Mouse (Mus musculus) liver, adult 2 months (tissue): Measurements from ENCODE around the gene Tmem62. TPM values are rescaled to one million over a fixed set of nuclear protein-coding genes. Genes with fewer than 3 reads are reported as not detected.

Experiments used
- DNase-seq: peaks from one replicate; pipeline ENCODE4 v3.0.0-alpha.2; 2011; ENCODE audit warnings: low read depth, low spot score; ENCODE audit errors: extremely low read depth
- H3K27ac ChIP-seq: fragments of 200-500 bp; replicated peaks from 2 replicates; pipeline ENCODE4 v1.5.1; 2012; ENCODE audit warnings: low read depth, mild to moderate bottlenecking, control low read depth, inconsistent platforms, low read length; ENCODE audit not compliant: insufficient read depth
- H3K27me3 ChIP-seq: fragments of 200-500 bp; 2 replicates; pipeline ENCODE4 v1.6.1; 2012; ENCODE audit warnings: mild to moderate bottlenecking, moderate library complexity, low read length, inconsistent platforms; ENCODE audit not compliant: control insufficient read depth, insufficient read depth
- H3K36me3 ChIP-seq: fragments of 200-500 bp; 2 replicates; pipeline ENCODE4 v1.6.1; 2012; ENCODE audit warnings: low read length, inconsistent platforms; ENCODE audit not compliant: control insufficient read depth, insufficient read depth
- H3K4me1 ChIP-seq: fragments of 200-500 bp; 2 replicates; pipeline ENCODE4 v1.6.1; 2011; ENCODE audit warnings: low read length; ENCODE audit not compliant: control insufficient read depth, insufficient read depth
- H3K4me3 ChIP-seq: fragments of 200-500 bp; 2 replicates; pipeline ENCODE4 v1.5.1; 2011; ENCODE audit warnings: low read depth, mild to moderate bottlenecking, control low read depth, low read length, moderate library complexity; ENCODE audit not compliant: insufficient read depth
- H3K79me2 ChIP-seq: fragments of 200-500 bp; 2 replicates; pipeline ENCODE4 v1.6.1; 2012; ENCODE audit warnings: inconsistent platforms, mild to moderate bottlenecking, low read length, moderate library complexity; ENCODE audit not compliant: control insufficient read depth, insufficient read depth
- H3K9ac ChIP-seq: fragments of 200-500 bp; 2 replicates; pipeline ENCODE4 v1.6.1; 2012; ENCODE audit warnings: low read depth, mild to moderate bottlenecking, control low read depth, inconsistent platforms, low read length
- CTCF ChIP-seq: fragments of 200-500 bp; IDR thresholded peaks from 2 replicates; pipeline ENCODE4 v1.5.1; 2011; ENCODE audit warnings: low read depth, low read length, control low read depth
- POLR2A ChIP-seq: fragments of 200-500 bp; IDR thresholded peaks from 2 replicates; pipeline ENCODE4 v1.6.1; 2011; ENCODE audit warnings: low read length, control low read depth; ENCODE audit not compliant: insufficient read depth; ENCODE audit errors: extremely low read depth
- WGBS: fragments of 180-500 bp; shearing (Covaris S2); methylation state at CpG from one replicate; pipeline ENCODE4 v1.1.7; 2018; 5-methylcytosine and 5-hydroxymethylcytosine counted together
- polyA plus RNA-seq: library from polyadenylated mRNA; depleted of rRNA; stranded (reverse); fragments of >200 nt; gene quantifications from 2 replicates; pipeline ENCODE4 v1.2.3, GENCODE M21; 2012
- total RNA-seq: library from RNA; depleted of rRNA; stranded (reverse); fragments of >200 nt; gene quantifications from 2 replicates; pipeline ENCODE4 v1.2.3, GENCODE M21; 2014

Tmem62 gene
- total and polyA plus RNA-seq, 2 experiments: 8.0 to 17.7 TPM

- Histone ChIP-seq H3K27ac (no peak overlapping the region), H3K4me1 (no peaks in the 10 kb centered on the region; the same call in 1 of the 2 replicates), H3K36me3 (peaks cover 14% of the 10 kb centered on the region), H3K4me3 (no peak overlapping the region), H3K9ac (no peak overlapping the region), H3K27me3 (no peaks in the 10 kb centered on the region), H3K79me2 (no peaks in the 10 kb centered on the region; the same call in 1 of the 2 replicates)
- TF ChIP-seq POLR2A: no peak
- TF ChIP-seq CTCF: no peak
- WGBS: 64% methylated on average over 5 of the region's 5 CpGs
- DNase-seq: no peak
These were observed 17.0 kb upstream of the Tmem62 start for GRCm38 (mm10) chr2:120959827-120960226.

DNA sequence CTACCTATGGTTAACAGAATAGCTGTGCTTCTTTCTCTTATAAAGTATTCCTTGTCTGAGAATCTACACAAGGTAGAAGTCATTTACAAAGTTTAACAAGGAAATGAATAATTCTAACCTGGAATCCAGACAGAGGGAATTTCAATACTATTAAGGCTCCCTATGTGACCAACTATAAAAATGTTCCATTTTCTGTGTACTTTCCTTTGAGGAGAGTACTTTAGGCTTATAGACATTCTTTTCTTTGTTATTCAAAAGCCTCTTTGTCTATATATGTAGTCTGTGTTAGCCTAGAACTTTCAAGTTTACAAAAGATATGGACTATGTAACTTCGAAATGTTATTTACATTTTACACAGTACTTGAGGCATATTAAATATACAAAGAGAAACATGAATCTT lies 16.6 kb upstream of the Tmem62 start:
- Histone ChIP-seq H3K36me3 (peaks cover 12% of the 10 kb centered on the region; the same call in 1 of the 2 replicates), H3K4me3 (no peak overlapping the region), H3K27ac (no peak overlapping the region), H3K4me1 (no peaks in the 10 kb centered on the region; the same call in 1 of the 2 replicates), H3K9ac (no peak overlapping the region), H3K27me3 (no peaks in the 10 kb centered on the region), H3K79me2 (no peaks in the 10 kb centered on the region; the same call in 1 of the 2 replicates)
- DNase-seq: no peak
- TF ChIP-seq POLR2A: no peak
- TF ChIP-seq CTCF: no peak
- WGBS: 86% methylated on average over 1 of the region's 1 CpGs

DNA sequence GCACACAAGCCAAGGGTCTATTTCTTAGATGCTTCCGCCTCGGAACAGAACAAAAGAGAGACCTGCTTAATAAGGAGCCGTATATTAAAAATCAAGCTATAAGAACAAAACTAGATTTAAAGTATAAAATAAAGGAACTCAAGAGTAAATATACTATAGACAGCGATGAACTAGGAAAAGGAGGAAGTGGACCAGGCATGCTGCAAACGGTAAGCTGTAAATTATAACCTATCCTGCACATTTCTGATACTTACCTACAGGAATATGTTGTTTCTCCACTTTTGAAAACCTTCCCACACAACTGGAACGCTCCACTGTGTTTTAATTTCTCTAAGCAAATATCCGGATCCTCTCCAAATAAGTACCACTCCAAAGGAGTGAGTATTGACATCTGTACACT lies 13.7 kb upstream of the Tmem62 start:
- 82% methylated on average over 7 of the region's 7 CpGs for WGBS
- no peak for DNase-seq
- no peak for TF ChIP-seq POLR2A
- no peak for TF ChIP-seq CTCF

DNA sequence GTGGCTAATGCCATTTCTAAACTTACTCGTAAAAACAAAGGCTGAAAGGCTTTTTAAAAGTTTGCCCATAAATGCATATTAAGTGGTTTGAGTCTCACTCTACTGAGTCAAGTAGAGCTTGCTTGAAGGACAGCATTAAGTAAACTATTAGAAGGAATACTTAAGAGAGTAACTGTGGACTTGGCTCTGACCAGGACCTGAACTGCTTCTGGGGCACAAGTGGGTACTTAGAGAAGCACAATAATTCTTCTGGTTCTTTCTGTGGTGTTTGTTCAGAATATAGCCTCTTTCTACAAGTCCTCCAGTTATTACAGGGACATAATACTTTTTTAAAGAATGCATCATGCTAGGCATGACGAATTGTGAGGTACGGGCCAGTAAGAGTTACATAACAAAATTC lies 11.3 kb upstream of the Tmem62 start:
- Histone ChIP-seq H3K36me3 (peaks cover 7% of the 10 kb centered on the region), H3K79me2 (peaks cover 13% of the 10 kb centered on the region; the same call in 1 of the 2 replicates), H3K4me1 (no peaks in the 10 kb centered on the region; the same call in 1 of the 2 replicates), H3K9ac (no peak overlapping the region), H3K27ac (no peak overlapping the region), H3K27me3 (no peaks in the 10 kb centered on the region), H3K4me3 (no peak overlapping the region)
- WGBS: 93% methylated on average over 3 of the region's 3 CpGs
- DNase-seq: no peak
- TF ChIP-seq POLR2A (no peak), CTCF (no peak)

More for the DNA sequence above, 13.7 kb upstream of the Tmem62 start:
- Histone ChIP-seq H3K27ac (no peak overlapping the region), H3K9ac (no peak overlapping the region), H3K79me2 (peaks cover 8% of the 10 kb centered on the region; the same call in 1 of the 2 replicates), H3K27me3 (no peaks in the 10 kb centered on the region), H3K36me3 (peaks cover 12% of the 10 kb centered on the region), H3K4me1 (no peaks in the 10 kb centered on the region; the same call in 1 of the 2 replicates), H3K4me3 (no peak overlapping the region)

DNA sequence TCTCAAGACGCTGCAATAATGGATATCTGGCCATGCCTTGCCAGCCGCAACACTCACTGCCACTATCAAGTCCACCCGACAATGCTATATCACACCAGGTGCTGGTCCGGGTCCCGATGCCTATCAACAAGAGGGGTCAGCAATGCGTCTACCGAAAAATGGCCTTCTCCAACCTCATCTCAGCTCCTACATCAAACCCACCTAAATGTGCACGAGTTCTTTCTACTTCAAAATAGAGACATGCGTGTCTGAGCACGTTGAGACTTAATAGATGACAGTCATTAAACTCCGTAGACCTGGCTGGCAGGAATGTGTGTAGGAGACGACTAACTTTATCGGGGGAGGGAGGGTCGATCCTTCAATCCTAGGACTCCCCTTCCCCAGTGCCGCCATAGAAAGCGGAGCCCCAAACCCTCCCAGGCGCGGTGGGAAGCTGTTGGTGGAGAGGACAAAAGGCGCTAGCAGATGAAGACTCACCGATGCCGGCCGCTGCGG lies 6.7 kb upstream of the Tmem62 start:
- Histone ChIP-seq H3K36me3 (peaks cover 1% of the 10 kb centered on the region; the same call in 1 of the 2 replicates), H3K27me3 (no peaks in the 10 kb centered on the region), H3K4me1 (no peaks in the 10 kb centered on the region; the same call in none of the 2 replicates), H3K9ac (peak overlapping the region; percentile 79), H3K27ac (peak overlapping the region; percentile 40), H3K4me3 (peak overlapping the region; percentile 83), H3K79me2 (peaks cover 13% of the 10 kb centered on the region; the same call in 1 of the 2 replicates)
- DNase-seq: peak; percentile 35
- under 1% methylated on average over 23 of the region's 23 CpGs for WGBS
- TF ChIP-seq POLR2A (no peak), CTCF (no peak)

GRCm38 (mm10) chr2:120970559-120971080 lies 6.2 kb upstream of the Tmem62 start, which contains the start of gene Ubr1:
TSS of gene Ubr1 (minus strand) at chr2:120970715.
- TF ChIP-seq CTCF (no peak), POLR2A (peak; percentile 82)
- peak within 1 kb of the TSS; percentile 83 for H3K4me3 ChIP-seq
- H3K79me2 ChIP-seq: peaks cover 13% of the 10 kb centered on the region; the same call in 1 of the 2 replicates
- H3K27me3 ChIP-seq: no peaks in the 10 kb centered on the region
- WGBS: under 1% methylated on average over 39 of the region's 39 CpGs
- peak within 1 kb of the TSS; percentile 79 for H3K9ac ChIP-seq
- peaks cover 1% of the 10 kb centered on the region; the same call in 1 of the 2 replicates for H3K36me3 ChIP-seq
- peak within 1 kb of the TSS; percentile 40 for H3K27ac ChIP-seq
- DNase-seq: peak; percentile 69
- H3K4me1 ChIP-seq: no peaks in the 10 kb centered on the region; the same call in none of the 2 replicates
